Mouse (Mus musculus) lung, postnatal 4 days (tissue): ENCODE data around the gene Creb3l2.

Experiments used
- DNase-seq, 2 experiments: peaks; one replicate each; pipeline ENCODE4 v3.0.0; 2021

Gene Creb3l2

DNA sequence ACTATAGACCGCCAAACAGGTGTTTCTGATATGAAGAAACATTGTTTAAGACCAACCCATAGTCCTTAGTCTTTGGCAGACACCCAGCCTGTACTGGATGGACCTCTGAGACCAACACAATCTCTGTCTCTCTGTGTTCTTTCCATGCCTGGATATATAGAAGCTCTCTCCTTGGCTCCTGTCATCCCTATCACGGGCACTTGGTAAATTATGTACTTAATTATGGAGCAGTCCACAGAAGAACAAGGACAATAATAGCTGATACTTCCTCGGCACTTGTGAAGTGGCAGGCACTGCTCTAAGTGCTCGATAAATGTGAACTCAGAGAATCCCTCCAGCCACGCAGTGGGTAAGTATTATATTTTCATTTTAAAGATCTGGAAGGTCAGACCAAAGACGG, 72.2 kb downstream of the Creb3l2 start:
- no peak for DNase-seq

DNA sequence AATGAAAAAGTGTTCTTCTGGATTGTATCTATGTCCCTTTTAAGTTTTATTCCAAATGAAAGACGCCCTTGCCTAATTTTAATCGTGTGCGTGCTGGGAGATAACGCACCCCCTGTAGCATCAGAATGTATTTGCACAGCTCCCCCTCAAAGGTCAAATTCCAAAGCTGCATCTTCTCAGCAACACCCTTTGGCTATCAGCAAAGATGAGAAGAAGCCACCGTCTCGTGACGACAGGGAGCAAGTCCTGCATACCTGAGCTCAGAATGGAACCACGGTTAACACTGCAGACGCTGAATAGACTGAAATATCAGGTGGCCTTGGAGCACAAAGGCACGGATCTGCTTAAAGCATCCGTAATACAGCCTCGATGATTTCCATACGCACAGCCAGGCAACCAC, 73.7 kb downstream of the Creb3l2 start:
- DNase-seq, result no peak

DNA sequence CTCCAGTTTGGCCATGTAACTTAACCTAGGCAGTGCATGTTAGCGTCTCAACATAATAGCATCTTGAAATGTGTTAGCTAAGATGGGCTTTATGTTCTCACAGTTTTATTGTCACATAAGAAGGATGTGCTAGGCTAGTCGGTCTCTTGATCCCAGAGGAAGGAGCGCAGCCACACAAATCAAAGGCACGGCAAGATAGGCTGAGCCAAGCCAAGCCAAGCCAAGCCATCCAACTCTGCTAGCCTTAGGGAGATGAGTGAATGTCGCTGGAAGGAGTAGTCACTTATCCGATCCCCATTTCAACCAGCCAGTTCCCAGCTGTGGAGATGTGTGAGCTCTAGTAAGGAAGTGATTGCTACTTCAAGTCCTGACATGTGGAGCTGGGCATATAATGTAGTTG, 75.0 kb downstream of the Creb3l2 start:
- no peak for DNase-seq

DNA sequence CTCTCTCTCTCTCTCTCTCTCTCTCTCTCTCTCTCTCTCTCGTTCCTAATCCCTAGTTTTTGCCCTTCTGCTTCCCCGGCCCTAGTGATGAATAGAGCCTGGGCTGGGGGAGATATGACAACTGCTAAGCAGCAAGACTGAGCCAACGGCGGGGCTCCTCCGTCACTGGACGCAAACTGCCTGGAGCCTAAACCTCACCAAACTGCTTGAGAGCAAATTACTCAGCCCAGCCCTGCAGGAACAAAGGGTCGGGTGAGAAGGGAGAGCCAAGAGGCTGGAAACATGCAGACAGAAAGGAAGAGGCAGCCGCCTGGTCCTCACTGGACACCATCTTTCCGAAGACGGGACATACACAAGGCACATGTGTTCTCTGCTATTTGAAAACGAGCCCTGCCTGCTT, 76.8 kb downstream of the Creb3l2 start:
- DNase-seq, result no peak

DNA sequence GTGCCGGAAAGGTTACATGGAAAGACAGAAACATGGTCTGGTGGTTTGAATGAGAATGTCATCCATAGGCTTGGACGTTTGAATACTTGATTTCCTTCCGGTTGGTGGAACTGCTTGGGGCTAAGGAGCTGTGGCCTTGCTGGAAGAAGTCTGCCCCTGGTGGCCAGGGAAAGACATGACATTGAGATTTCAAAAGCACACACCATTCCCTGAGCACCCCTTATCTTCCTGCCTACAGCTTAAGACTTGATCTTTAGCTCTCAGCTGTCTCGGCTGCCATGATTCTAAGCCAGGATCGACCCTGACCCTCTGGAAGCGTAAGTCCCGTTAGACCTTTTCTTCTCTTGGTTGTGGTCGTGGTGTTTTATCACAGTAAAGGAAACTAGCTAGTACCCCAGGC, 77.6 kb downstream of the Creb3l2 start:
- DNase-seq, result no peak

DNA sequence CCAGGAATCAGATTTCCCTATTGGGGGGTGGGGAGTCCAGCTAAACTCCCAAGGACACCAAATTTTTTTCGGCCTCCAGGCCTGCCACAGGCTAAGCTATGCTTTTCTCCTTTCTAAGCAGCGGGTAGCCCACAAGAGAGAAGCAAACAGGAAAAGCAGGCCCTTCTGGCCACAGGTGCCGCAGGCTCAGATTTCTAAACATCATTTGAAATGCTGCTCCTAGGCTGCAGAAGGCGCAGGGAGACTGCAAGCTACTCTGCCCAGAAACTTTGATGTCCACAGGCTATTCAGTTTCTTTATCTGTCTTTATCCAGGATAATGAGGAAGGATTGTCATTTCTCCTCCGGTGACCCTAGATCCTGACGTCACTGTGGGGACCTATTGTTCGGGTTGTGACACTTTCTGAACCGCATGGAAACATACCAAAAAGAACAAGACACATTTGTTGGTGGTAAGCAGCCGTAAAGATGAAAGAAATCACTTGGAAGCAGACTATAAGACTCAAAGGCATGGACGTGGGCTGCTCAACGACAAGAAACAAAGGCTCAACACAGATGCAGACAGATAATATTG, 81.0 kb downstream of the Creb3l2 start:
- no peak for DNase-seq

DNA sequence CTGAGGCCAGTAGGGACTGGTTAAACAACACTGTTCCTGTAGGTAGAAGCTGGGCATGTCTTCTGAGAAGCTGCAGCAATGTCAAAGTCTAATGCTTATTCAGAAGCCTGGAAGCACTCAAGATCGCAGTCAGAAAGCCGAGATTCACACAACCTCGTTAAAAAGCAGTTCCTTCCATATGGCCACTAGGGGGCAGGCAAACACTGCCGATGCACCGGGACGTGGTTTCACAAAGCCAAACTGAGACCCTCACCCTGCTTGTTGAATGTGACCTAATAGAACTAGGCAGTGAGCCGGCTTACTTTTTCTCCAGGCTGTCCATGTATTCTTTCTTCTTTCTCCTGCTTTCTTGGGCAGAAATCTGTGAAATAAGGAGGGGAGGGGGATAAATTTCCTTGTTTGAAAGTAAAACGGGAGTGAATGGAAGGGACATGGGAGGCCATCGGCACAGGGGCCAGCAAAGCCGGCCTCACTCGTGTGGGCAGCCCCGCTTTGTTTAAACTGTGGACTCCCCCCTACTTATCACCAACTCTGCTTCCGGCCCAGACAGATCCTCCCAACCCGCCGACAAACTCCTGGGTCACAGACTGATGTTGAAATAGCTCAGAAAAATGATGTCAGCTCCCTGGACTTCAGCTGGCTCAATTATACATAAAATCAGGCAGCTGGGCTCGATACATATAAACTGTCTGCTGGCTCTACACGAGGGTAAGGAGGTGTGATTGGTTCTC, 87.3 kb downstream of the Creb3l2 start:
- peak; percentile 77 for DNase-seq

DNA sequence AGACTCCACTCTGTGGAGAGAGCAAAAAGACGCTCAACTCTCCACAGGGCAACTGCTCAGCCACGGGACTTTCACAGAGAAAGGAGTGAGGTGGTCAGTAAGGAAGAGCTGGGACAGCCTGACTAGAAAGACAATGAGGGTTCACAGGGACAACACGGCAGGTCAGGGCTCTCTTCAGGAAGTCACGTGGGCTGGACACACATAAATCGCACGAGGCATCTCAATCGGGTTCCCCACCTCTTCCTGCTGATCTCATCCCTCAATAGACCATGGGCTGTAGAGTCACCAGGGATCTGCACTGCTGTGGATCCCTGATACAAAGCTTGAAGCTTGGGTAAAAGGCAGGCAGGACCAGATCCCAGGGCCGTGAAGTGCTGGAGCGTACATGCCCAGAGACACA, 88.3 kb downstream of the Creb3l2 start:
- DNase-seq, result no peak

DNA sequence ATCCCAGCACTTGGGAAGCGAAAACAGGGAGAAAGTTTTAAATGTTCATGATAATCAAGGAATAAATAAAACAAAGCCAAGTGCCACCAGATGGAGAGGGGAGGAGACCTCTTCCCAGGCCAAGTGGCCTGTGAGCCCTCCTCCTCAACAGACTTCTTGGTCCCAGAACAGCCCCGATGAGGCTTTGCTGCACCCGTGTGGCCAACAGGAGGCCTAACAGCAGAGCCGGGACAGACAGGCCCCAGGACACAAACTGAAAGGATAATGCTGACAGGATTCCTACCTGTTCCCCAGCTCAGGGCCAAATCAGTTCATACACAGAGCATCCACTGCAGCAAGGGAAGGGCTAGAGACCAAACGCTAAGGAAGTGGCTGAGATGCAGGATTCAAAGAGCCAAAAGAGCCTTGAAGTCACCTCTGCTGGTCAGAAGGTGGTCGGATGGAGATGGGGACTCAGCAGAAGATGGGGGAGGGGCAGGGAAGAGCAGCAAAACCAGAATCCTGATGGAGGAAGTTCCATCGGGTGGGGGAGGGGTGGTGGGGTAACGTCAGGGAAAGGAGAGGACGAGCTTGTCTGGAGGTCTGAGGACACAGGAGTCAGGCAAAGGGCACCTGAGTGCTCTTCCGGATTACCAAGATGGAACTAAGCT, 90.1 kb downstream of the Creb3l2 start:
- DNase-seq, result peak; percentile 70 to 73

DNA sequence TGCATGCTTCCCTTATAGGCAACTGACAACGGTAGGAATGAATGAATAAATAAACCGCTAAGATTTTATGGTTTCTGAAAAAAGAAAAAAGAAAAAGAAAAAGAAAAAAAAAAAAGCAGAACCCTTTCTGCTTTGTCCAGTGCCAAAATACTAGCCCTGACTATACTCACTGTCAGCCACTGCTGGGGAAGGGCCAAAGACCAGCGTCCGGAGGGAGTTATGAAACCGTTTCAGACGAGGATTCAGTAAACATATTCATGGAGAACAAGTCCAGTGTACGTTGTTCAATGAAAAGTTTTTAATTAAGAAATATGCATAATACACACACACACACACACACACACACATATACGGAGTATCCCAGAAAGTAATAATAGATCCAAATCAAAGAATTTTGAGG, 91.6 kb downstream of the Creb3l2 start:
- peak in 1 of 2 experiments; percentile 44 for DNase-seq

DNA sequence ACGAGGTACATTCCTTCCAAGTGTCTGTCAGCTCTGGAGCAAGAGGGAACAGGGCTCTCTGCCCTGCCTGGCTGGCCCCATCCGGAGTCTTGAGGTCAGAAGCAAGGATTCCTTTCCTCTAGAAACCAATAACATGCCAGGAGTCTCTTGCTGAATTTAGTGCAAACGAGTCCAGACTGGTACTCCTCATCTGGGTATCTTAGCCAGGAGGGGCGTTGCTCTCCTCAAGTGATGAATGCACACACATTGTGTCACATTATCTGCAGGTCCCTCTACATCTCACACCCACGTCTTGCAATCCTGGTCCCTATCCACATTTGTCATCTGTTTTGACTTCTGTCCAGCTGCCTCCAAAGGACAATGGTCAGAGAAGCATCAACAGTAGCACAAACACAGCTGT, 94.3 kb downstream of the Creb3l2 start:
- DNase-seq, result no peak

DNA sequence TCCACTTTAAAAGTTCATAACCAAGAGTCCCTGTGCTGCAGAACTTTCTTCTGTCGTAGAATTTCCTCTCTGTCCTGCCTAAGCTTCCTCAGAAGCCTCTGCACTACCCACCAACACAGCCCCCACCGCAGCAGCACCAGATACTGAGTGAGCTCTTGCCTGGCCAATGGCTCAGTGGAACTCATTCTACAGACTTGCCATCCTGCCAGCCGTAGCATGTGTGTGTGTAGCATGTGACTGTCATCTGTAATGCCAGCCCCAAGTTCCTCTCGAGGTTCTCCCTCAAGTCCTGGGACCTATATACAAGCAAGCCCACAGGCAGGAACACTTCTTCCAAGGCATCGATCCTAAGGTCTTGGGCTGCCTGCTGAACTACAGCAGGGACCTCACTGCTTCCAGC, 103.9 kb downstream of the Creb3l2 start:
- DNase-seq, result no peak

DNA sequence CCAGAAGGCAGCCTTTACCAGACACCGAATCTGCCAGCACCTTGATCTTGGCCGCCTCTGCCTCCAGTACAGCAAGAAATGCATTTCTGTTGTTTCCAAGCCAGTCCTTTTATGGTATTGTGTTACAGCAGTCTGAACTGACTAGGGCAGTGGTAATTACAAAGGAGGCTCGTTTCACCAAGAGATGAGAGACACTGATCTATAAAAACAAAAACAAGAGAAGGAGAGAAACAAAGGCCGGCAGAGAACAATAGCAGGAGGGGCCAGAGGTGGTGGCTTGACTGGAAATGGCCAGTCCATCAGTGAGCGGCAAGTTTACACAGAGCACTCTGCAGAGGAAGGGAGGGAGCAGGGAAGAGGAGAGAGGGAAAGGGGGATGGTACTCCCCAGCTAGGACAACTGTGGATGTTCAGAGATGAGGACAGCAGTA, 105.1 kb downstream of the Creb3l2 start:
- peak in 1 of 2 experiments; percentile 58 for DNase-seq

DNA sequence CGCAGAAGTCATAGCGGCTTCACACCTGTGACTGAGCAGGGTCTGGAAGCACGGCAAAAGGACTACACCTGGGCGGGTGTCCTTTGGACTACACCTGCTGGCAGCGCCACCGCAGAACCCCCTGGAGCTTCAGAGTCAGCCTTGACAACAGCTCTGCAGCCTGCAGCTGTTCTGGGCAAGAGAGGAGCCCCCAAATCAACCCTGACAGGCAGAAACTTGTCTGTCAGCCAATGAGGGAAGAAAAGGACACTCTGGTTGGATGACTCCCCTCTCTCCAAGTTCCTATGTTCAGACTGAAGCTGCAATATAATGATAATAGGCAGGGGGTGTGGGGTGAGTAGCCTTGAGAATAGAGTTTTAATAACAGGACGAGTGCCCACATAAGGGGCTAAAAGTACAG, 105.6 kb downstream of the Creb3l2 start:
- no peak for DNase-seq

DNA sequence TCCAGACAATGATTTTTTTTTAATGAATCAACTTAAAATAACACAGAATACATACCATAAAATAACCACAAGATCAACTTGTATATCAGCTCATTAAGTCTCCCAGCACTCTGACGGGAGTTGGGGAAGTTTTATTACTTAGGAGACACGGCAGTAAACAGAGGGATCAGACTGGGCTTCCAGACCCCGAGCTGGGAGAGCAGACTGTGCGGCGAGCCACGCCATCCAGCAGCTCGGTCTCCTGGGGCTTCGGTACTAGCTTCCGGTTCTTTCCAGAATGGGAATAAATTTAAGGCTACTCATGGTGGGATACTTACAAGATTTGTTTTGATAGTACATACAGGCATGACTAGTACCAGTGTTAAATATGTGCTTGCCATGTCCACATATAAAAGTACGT, 109.1 kb downstream of the Creb3l2 start:
- no peak for DNase-seq

DNA sequence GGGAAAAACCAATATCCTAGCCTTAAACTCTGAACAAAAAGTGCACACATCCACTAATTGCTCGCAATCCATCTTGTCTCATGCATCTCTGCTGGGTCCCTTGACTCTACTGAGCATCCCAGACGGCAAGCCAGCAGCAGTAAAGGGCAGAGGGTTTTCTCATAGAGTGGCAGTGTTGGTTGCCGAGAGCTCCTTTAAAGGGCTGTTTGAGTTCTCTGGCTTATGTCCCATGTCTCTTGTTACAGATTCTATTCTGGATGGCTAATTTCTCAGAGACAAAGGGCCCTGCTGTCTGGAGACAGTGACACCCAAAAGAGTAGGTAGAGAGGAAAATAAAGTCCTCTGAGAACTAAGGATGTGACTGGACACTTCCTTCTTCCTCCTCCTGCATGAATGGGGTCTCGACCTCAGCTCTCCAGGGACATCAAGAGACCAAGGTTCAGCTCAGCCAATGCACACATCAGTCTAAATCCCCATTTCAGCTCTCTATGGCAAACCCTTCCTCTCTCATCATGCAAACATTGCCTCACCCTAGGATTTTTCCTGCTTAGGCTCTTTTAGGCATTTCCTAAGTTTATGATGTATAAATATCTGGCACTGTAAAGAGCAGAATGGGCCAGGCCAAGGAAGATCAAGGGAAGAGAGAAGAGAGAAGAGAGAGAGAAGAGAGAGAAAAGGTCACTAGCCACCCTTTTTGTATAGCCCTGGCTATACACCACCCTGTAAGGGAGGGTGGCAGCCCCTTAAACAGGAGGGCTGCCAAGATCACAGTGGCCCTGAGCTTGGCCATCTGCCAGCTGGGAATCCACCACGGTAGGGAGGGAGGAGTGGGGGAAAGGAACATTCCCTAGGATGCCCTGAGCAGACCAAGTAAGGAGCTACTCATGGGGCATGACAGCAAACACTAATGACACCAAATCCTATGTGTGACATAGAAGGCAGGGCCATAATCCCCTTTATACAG, 111.8 kb downstream of the Creb3l2 start:
- DNase-seq, result peak; percentile 44 to 58

DNA sequence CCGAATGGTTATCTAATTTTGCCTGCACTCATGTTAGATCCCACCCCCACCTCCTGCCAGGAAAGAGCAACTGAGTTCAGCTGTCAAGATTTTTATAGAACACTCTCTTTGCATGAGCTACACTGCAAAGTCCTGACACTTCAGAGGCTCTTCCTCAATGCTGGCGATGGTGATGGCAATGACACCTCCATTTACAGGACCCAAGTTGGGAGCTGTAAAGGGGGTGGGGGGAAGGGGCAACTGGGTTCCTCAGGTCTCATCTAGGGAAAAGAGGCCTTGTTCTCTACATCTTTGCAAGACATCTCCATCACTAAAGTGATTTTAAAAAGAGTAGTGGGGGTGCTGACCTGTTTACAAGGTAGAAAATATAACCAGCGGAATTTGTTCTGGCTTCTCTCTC, 112.6 kb downstream of the Creb3l2 start:
- DNase-seq, result no peak

DNA sequence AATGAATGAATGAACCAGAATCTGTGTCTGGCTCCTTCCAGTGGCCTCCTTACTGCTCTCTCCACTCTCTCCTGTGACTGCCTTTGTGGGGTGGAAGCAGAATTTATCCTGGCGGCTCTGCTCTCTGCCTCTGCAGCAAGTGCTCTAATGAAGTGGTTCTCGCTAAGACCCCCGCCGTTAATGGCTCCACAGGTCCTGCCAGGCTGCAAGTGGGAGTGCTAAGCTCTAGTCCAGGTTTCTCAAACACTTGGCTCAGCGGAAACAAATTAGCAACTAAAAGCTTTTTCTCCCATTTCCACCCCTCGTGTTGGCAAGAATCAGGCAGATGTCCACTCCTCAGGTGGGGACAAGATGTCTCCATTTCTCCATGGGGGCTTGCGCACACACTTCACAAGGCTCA, 113.3 kb downstream of the Creb3l2 start:
- no peak for DNase-seq

DNA sequence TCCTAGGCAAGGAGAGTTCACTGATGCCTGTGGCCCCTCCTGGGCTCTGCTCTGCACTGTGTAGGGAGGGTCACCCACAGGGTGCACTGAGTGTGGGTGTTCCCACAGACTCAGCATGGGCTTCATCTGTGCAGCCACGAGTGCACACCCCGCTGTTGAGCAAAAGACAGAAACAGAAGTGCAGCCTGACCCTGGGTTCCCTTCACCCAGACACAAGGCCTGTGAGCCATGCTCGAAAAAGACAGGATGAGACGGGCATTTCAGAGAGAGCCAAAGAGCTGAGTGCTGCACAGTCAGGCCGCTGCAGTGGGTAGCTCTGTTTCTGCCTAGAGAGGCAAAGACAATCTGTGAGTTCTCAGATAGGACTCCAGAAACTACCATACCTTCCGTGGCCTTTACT, 114.4 kb downstream of the Creb3l2 start:
- no peak for DNase-seq

DNA sequence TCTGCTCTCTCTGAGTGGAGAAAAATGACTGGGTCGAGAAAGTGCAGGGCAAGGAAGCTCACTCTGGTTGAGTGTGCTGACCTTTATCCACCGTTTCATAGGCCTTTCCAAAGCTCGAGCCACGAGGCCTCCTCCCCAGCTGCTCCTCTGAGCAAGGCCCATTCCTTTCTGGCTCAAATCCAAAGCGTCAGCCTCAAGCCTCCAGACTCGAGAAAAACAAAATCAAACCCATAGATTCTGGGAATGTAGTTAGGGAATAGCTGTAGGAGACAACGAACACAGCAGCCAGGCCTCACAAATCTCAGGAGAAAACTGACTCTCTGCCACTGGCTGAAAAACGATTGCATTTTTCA, 115.4 kb downstream of the Creb3l2 start:
- DNase-seq, result no peak

DNA sequence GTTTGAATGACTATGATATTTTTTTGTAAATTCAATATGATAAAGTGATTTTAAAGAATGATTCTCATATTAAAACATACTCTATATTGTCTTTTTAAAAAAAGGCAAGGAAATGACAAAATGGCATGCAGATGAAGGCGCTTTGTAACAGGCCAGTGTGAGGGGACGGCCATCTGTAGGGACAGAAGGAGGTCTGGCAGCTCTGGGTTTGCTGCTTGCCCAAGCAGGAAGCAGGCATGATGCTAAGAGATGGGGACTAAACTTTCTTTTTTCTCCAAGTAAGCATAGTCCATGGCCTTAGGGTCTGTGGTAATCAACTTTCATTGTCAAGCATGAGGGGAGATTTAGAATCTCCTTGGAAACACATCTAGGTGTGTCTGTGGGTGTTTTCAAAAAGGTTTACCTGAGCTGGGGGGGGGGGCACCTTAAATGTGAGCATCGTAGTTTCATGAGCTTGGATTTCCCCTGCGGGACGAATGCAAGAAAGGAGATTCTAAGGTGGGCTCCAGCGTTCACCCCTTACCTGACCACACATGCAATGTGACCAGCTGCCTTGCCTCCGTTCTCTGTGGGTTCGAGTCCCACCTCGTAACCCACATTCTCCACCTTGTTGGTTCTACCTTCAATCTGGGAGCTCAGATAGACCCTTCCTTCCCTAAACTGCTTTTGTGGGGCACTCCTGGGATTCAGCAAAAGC, 115.9 kb downstream of the Creb3l2 start:
- no peak for DNase-seq

DNA sequence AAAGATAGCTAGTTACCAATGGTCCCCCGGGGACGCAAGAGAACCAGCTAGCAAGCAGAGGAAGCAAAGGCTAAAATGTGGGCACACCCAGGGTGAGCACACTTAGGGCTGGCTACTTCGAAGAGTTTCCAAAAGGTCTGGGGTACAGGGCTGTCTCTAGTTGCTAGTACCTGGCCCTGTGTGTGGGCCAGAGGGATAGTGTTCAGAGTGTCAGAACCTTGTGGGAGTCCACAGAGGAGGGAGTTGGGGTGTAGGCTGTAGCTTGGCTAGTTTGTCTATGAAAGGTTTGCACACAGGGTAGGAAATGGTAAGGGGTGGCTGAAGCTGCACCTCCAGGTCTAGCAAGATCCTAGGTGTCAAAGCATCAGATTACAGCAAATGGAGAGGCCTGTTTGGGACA, 116.9 kb downstream of the Creb3l2 start:
- DNase-seq, result no peak

DNA sequence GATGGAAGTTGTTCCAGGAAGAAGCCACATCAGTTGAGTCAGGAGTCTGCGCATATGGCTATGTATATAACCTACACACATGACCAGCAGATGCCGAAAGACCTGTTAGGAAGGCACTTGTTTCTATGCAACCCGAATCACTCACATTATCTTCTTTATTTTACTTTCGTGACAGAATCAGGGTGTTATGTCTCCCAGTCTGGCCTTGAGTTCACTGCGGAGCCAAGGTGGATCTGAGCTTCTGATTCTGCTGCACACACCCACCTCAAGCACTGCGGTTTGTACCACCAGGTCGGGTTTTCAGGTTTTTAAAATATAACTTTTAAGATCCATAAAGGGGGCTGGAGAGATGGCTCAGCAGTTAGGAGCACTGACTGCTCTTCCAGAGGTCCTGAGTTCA, 119.3 kb downstream of the Creb3l2 start:
- no peak for DNase-seq
